Mouse (Mus musculus) C2C12 (cell line): ENCODE measurements around the gene Ppm1b. TPM values are rescaled to one million over a fixed set of nuclear protein-coding genes. Genes with fewer than 3 reads are reported as not detected.

ENCODE experiments used
- H3K27me3 ChIP-seq: one replicate; pipeline ENCODE4 v1.6.1; 2011; ENCODE audit not compliant: control insufficient read depth, insufficient read depth, insufficient read length
- H3K36me3 ChIP-seq: one replicate; pipeline ENCODE4 v1.6.1; 2011; ENCODE audit not compliant: control insufficient read depth, insufficient read depth
- H3K4me3 ChIP-seq: one replicate; pipeline ENCODE4 v1.5.1; 2011; ENCODE audit warnings: mild to moderate bottlenecking, control low read depth; ENCODE audit not compliant: poor library complexity, insufficient read depth, severe bottlenecking
- H3K79me2 ChIP-seq: one replicate; pipeline ENCODE4 v1.6.1; 2011; ENCODE audit not compliant: control insufficient read depth, insufficient read depth
- H3K79me3 ChIP-seq: one replicate; pipeline ENCODE4 v1.6.1; 2011; ENCODE audit warnings: low read depth, control low read depth
- H3ac ChIP-seq: one replicate; pipeline ENCODE3; 2011; ENCODE audit warnings: low read depth; ENCODE audit not compliant: control insufficient read depth, insufficient read length
- CEBPB ChIP-seq: IDR thresholded peaks from one replicate; pipeline ENCODE4 v1.6.1; 2011; ENCODE audit warnings: low read depth, mild to moderate bottlenecking, control low read depth, moderate library complexity
- CTCF ChIP-seq: IDR thresholded peaks from one replicate; pipeline ENCODE4 v1.5.1; 2011; ENCODE audit not compliant: control insufficient read depth, insufficient read depth, insufficient read length
- FOSL1 ChIP-seq: IDR thresholded peaks from one replicate; pipeline ENCODE4 v1.8.0; 2011; ENCODE audit warnings: mild to moderate bottlenecking, low read length; ENCODE audit not compliant: poor library complexity, insufficient read depth, severe bottlenecking
- MAX ChIP-seq: IDR thresholded peaks from one replicate; pipeline ENCODE4 v1.6.1; 2011; ENCODE audit warnings: mild to moderate bottlenecking, control low read depth
- MYOD1 ChIP-seq: IDR thresholded peaks from one replicate; pipeline ENCODE4 v1.6.1; 2011; ENCODE audit warnings: low read depth; ENCODE audit not compliant: control insufficient read depth, insufficient read length
- MYOG ChIP-seq: IDR thresholded peaks from one replicate; pipeline ENCODE4 v1.6.1; 2011; ENCODE audit not compliant: control insufficient read depth, insufficient read length; ENCODE audit errors: extremely low read depth
- USF1 ChIP-seq: IDR thresholded peaks from one replicate; pipeline ENCODE4 v1.6.1; 2011; ENCODE audit warnings: low read depth, mild to moderate bottlenecking, control low read depth, moderate library complexity
- polyA plus RNA-seq: library from polyadenylated mRNA; unstranded; fragments of >200 nt; fragmentation: generic; extraction: Trizol; gene quantifications from one replicate; pipeline ENCODE4 v1.2.1, GENCODE M21; 2012; ENCODE audit warnings: missing spikeins

The Ppm1b gene
- polyA plus RNA-seq, 1 experiment: 23.3 TPM

DNA sequence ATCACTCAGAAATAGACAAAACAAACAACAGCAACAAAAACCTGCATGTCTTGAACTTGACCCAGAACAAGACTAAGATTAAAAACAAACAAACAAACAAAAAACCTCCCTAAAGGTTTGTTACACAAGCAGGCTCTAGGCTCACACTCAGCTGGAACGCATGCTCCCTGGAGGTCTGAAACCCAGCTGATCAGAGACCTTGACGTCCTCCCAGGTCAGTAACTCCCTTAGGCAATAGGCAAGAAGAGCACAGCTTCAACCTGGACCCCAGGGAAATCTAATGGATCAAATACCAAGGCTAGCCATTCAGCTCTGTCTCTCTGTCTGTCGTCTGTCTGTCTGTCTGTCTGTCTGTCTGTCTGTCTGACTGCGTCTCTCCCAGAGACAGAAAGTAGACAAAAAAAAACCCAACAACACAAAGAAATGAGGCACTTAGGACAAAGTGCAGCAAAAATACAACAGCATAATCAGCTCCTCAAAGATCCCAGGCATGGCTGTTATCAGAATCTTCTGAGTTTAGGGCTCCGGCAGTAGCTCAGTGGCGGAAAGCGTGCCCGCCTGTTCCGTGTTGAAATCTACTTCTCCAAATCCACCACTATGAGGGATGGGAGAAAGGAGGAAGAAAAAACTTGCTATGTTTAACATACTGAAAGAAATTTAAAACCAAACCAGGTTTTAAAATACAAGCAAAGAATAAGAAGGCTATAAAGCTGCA lies 16.4 kb upstream of the Ppm1b start:
- TF ChIP-seq MYOG: no peak
- TF ChIP-seq MYOD1: no peak
- TF ChIP-seq MAX: no peak
- no peak for TF ChIP-seq USF1
- no peak for TF ChIP-seq FOSL1
- no peak for TF ChIP-seq CEBPB
- TF ChIP-seq CTCF: no peak

DNA sequence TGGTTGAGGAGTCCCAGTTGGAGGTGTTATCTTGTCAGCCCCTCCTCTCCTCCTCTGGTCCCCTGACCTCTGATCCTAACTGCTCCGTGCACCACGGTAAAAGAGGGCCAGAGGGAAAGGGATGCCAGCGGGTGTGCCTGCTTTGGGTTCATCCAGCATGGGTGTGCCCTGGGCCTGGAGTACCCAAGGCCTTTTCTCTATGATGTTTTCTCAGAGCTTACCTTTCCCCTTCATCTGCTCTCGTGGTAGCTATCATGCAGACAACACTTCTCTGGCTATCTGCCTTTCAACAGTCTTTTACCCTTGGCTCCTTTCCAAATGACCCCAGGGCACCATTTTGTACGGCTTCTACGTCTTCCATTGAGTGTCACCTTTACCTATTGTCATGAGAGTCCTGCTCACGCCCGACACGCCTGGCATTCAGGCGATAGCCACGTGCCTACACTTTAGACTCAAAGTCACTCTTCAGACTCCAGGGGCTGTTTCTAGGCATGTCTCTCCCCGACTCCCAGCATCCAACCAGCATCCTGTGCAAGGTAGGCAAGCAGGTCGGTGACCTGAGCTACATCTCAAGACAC lies 15.2 kb upstream of the Ppm1b start:
- H3ac ChIP-seq: no peak overlapping the region
- H3K79me2 ChIP-seq: no peaks in the 10 kb centered on the region
- TF ChIP-seq FOSL1 (no peak), MYOG (no peak), CTCF (no peak), MAX (no peak), USF1 (no peak), MYOD1 (no peak), CEBPB (no peak)
- H3K79me3 ChIP-seq: no peaks in the 10 kb centered on the region
- no peak overlapping the region for H3K4me3 ChIP-seq
- H3K27me3 ChIP-seq: no peaks in the 10 kb centered on the region
- no peaks in the 10 kb centered on the region for H3K36me3 ChIP-seq

More for the DNA sequence above, 16.4 kb upstream of the Ppm1b start:
- Histone ChIP-seq H3K27me3 (no peaks in the 10 kb centered on the region), H3ac (no peak overlapping the region), H3K79me2 (no peaks in the 10 kb centered on the region), H3K4me3 (no peak overlapping the region), H3K79me3 (no peaks in the 10 kb centered on the region), H3K36me3 (no peaks in the 10 kb centered on the region)

DNA sequence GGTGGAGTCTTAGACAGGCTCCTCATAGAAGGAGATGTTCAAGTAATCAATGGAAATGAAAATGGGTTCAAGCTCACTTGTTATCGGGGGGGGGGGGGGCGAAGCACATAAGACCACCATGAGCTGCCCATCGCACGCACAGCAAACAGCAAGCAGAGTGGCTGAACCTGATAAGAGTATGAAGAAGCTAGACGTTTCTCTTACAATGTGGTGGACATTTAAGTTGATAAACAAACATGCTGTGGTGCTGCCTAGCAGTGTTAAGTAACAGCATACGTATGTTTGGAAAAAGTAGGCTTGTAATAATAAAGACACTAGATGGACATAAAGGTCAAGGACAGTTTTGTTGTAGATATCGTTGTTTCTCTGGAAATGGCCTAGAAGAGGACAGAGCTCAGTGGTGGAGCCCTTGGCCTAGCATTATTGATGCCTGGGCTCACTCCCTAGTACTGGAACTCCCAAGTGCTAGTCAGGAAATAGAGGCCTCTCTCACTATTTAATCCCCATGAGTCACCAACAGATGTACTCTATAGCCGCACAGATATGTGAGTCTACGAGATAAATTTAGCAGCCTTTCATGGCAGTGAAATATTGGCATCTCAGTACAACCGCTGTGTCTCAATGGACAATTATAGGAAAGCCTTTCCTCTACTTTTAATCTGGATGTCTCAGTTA lies 14.0 kb upstream of the Ppm1b start:
- Histone ChIP-seq H3K4me3 (no peak overlapping the region), H3K27me3 (no peaks in the 10 kb centered on the region), H3K79me3 (no peaks in the 10 kb centered on the region), H3K36me3 (no peaks in the 10 kb centered on the region), H3K79me2 (no peaks in the 10 kb centered on the region), H3ac (no peak overlapping the region)
- no peak for TF ChIP-seq MYOG

DNA sequence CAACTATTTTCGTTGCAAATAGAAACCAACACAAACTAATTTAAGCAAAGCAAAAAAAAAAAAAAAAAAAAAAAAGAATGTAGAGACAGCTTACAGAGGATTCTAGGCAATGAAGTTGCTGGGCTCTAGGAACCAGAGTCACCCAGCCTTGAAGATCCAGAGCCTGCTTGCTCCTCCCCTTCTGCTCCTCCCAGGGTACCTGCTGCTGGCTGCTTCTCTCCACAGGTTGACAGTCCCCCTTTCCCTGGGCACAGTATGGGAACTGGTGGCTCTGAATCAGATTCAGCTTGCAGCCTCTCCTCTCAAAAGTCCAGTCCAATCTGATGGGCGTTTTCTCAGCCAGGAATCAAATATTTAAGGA lies 13.5 kb upstream of the Ppm1b start:
- H3K79me3 ChIP-seq: no peaks in the 10 kb centered on the region

DNA sequence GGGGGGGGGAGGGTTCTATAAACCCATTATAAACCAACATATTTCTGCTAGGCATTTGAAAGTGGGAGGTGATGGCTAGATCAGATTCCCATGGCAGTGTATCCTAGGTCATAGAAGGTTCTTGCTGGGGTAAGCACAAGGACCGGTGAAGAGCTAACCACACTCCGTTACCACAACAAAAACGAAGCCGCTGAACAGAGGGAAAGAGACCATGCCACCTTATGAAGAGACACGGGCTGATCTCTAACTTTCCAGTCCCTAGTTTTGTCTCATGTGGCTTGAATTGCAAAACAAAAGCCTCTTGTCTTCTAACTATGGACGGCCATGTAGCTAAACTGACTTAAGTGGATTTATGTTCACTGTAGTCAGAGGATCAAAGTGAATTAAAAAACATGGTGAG lies 12.2 kb upstream of the Ppm1b start:
- Histone ChIP-seq H3K79me3 (no peaks in the 10 kb centered on the region), H3K79me2 (no peaks in the 10 kb centered on the region), H3ac (no peak overlapping the region), H3K4me3 (no peak overlapping the region), H3K27me3 (no peaks in the 10 kb centered on the region), H3K36me3 (no peaks in the 10 kb centered on the region)
- TF ChIP-seq FOSL1 (no peak), MYOG (no peak), USF1 (no peak), MYOD1 (no peak), CEBPB (no peak), MAX (no peak), CTCF (no peak)

More for the DNA sequence above, 13.5 kb upstream of the Ppm1b start:
- no peaks in the 10 kb centered on the region for H3K79me2 ChIP-seq
- H3K36me3 ChIP-seq: no peaks in the 10 kb centered on the region
- TF ChIP-seq MYOD1: no peak
- no peak for TF ChIP-seq CEBPB
- no peak for TF ChIP-seq USF1
- no peaks in the 10 kb centered on the region for H3K27me3 ChIP-seq
- no peak overlapping the region for H3ac ChIP-seq
- no peak overlapping the region for H3K4me3 ChIP-seq

DNA sequence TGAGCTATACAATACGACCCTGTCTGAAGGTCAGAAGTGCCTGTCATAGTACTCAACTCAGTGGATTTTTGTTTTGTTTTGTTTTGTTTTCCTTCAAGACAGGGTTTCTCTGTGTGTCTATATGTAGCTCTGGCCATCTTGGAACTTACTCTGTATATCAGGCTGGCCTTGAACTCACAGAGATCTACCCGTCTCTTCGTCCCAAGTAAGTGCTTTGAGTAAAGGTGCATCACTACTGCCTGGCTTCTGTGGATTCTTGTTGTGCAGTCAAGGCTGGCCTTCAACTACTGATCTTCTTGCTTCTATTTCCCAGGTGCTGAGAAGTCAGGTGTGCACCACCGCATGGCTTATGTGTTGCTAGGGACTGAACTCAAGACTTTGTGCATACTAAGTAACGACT lies 4.0 kb upstream of the Ppm1b start:
- H3K4me3 ChIP-seq: no peak overlapping the region
- no peaks in the 10 kb centered on the region for H3K36me3 ChIP-seq
- TF ChIP-seq MYOD1: no peak
- no peak for TF ChIP-seq USF1
- no peak for TF ChIP-seq CTCF

More for the DNA sequence above, 4.0 kb upstream of the Ppm1b start:
- no peaks in the 10 kb centered on the region for H3K79me2 ChIP-seq
- H3K79me3 ChIP-seq: no peaks in the 10 kb centered on the region
- H3ac ChIP-seq: no peak overlapping the region
- H3K27me3 ChIP-seq: no peaks in the 10 kb centered on the region
